Mouse (Mus musculus) fibroblast of lung, adult 2 months (primary cell): Measurements from ENCODE around the gene Irf6.
A peak's percentile ranks its signal among the peaks of the same experiment; 100 is the strongest.

Experiments
- DNase-seq: peaks from one replicate; pipeline ENCODE4 v3.0.0-alpha.2; 2011; ENCODE audit warnings: low read depth

The Irf6 gene

DNA sequence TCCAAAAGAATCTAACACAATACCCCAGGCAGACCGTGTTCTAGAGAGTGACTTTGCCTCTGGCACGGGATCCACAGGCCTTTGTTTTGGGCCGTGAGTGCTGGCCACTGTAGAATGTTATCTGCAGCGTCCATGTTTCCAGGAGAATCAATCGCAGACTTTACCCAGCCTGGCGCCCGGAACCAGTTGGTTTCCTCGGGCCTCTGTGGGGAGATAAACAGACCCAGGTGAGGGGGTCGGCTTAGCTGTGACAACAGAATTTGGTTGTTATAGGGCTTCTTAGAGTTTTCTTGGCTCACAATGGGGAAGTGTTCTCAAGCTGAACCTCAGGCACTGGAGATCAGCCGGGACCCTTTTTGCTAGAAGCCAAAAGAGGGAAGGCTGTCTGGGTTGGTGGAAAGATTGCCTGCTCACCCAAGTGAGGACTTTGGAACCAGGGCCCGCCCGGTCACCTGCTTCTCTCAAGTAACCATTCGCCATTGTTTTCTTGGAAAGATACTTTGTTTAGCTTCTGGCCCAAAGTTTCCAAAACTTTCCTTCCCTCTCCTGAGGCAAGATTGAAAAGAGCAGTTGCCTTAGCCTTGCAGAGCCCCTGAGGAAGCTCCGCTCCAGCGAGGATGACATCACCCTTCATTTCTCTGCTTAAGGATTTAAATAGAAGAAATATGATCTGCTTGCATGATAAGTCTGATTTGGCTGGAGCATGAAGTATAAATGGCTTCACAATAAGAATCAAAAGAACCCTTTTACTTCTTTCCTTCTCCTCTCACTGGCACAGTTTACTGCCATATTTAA lies 3.6 kb downstream of the Irf6 start:
- no peak for DNase-seq

DNA sequence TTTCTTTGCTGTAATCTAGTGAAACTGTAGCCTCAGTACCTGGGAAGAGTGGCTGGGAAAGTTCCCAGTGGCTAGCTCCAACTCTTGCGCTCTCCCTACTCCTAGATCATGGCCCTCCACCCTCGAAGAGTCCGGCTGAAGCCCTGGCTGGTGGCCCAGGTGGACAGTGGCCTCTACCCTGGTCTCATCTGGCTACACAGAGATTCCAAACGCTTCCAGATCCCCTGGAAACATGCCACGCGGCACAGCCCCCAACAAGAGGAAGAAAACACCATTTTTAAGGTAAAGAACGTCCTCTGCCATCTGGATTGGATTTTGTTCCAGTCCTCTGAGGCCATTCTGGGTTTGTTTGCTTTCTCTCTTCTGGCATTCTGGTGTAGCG lies 4.2 kb downstream of the Irf6 start:
- DNase-seq: no peak

DNA sequence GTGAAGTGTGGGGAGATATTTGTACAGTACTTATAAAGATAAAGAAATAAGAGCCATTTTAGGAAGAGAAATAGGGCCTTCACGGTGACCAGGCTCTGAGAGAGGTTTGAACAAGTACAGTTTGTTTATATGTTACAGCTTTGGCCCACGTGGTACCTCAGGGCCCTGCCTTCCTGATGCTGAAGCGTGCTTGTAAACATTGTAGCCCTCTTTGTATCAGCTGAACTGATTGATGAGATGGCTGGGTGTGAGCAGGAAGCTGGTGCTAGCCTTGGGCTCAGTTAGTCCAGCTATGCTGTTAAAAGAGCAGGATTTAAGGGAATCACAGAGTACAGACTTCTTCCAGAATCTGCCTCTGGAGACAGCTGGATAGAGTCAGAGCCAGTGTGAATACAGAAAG lies 6.3 kb downstream of the Irf6 start:
- no peak for DNase-seq

DNA sequence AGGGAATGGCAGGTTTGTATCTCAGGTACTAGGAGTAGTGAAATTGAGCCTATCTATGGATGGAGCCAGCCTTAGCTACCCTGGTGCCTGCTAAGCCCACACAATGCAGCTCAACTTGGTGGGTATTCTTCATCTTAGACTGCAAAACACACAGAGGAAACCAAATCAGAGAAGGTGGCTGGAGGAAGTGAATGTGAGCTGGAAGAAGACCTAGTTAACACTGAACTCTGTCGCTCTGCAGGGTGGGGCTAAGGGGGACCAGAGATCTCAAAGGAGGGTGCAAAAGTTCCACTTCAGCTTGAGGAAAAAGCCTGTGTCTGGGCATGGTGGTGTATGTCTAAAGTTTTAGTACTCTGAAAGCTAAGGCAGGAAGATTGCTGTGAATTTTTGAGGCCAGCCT lies 6.7 kb downstream of the Irf6 start:
- DNase-seq: no peak

DNA sequence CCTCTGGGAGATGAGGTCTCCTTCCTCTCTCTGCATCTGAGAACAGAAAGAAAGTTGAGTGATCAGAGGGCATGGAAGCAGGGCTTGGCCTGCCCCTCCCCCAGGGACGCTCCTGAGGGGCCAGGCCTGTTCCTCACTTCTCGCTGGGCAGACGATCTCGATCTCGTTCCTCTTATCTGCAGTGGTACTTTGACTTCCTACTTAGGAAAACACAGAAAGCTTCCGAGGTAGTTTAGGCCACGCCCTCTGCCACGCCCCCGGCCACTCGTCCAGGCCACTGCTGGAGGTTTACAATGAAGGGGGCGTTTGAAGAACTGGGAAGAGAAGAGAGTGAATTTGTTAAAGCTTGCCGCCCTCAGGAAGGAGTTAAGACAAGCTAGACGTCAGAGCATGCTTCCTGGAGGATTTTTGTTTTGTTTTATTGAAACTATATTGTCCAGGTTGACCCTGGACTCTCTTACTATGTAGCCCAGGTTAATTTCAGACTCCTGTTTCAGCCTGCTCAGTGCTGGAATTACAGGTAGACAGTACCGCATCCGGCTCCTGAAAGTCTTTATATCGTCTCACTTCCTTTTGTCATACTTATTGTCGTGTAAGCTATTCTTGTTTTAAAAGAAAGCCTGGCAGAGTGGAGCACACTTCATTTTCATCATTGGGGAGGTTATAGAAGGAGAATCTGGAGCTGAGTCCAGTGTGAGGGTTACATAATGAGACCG lies 7.6 kb downstream of the Irf6 start:
- no peak for DNase-seq

DNA sequence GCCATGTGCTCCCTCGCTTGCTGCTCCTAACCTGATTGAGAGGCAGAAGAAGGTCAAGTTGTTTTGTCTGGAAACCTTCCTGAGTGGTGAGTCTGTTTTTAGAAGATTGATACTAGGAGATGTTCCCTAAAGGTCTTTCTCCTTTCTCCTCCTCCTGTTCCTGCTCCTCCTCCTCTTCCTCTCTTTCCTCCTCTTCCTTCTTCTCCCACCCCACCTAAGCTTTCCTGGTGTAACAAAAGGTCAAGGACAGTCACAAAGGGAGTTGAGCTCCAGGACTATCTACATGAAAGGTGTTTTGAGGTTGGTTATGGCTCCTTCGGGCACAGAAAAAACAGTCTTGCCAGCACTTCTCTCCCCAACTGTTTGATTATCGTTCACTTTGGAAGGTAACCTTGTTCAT lies 14.8 kb downstream of the Irf6 start, which contains the start of gene A130010J15Rik:
TSS of gene A130010J15Rik (plus strand) at position 301 of the 400 bp plus-strand sequence.
- DNase-seq: no peak

DNA sequence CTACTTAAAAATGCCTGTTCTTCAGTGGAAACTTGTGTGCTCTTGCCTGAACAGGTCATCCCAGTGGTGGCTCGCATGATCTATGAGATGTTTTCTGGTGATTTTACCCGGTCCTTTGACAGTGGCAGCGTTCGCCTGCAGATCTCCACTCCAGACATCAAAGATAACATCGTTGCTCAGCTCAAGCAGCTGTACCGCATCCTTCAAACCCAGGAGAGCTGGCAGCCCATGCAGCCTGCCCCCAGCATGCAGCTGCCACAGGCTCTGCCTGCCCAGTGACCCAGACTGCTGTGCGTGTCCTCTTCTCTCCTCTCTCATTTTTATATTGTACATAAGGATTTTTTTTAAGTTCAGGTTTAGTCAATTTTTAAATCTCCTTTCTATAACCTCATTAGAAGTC lies 16.3 kb downstream of the Irf6 start:
- no peak for DNase-seq

DNA sequence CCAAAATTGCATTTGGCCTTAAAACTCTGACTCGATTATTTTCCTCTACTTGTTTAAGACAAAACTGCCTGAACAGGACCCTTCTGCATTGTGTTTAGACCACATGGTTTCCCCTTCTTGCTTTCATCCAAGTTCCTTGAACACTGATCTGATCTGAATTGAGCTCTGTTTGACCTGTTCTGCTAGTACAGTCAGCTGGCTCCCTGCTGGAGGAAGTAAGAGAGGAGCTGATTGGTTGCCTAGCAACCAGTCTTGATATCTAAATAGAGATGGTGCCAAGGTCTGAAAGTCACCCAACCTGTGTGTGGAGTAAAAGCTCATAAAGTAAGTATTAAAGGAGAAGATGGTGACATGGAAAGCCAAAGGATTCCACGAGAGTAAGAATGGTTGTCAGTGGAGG lies 16.9 kb downstream of the Irf6 start:
- no peak for DNase-seq

DNA sequence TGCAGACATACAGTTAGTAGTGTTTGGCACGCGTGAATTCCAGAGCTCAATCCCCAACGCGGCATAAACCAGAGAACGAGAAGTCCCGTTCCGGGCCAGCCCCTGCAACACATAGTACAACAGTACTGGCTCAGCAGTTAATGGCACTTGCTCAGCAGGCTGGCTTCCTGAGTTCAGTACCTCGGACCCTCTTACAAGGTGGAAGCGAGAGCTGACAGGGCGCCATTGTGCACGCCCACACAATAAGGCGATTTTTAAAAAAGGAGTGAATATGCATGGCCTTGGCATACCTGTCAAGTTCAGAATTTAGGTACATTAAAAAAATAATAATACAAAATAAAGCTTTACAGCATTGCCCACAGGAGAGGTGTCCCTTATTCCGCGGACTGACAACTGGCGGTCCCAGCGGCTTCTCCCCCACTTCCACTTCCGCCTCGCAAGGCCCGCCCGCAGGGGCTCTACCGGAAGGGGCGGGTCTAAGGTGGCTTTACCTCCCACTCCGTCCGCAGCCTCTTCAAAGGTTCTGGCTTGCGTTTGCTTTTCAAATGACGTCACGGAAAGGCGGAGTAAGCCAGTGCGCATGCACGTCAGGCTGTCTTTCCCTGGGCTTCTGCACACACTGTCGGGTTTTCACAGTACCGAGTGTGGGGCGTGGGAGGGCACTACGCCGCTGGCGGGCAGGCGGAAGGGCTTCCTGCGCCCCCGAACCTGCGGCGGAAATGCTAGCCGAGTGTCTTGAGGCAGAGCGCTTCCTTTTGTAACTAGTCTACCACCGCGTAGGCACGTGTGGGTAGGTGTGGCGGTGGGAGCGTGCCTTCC lies 20.3 kb downstream of the Irf6 start:
- DNase-seq: peak; percentile 98

DNA sequence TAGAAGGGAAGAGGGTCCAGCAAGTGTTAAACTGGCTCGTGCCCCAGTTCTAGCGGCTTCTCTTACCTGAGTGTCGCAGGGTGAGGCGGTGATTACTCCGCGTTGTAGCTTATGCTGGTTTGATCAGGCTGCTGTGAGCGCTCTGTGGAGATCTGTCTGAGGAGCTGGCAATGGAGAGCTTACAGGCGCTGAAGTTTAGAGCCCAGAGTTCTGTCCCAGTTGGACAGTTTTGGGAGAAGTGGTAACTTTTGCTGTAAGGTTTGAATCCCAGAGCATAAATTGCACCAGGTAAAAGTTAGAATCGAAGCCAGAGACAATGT lies 20.9 kb downstream of the Irf6 start:
- DNase-seq: no peak

DNA sequence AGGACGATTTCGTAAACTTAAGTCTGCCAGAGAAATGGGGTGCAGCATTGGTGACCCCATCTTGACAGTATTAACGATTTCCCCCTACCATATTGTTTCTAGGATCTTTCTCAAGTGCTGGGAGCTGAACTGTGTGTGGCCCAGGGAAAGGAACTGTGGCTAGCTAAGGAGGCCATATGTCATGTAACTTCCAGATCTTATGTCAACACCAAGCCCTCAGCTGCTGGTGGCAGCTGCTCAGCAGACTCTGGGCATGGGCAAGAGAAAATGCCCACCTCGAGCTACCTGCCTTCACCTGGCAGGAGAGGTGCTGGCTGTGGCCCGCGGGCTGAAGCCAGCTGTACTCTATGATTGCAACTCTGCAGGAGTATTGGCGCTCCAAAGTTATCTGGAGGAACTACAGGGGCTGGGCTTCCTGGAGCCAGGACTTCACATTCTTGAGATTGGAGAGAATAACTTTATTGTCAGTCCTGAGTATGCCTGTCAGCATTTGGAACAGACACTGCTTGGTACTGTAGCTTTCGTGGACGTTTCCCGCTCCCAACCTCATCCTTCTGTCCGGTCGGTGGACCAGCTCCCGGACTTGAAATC lies 21.3 kb downstream of the Irf6 start:
- no peak for DNase-seq

DNA sequence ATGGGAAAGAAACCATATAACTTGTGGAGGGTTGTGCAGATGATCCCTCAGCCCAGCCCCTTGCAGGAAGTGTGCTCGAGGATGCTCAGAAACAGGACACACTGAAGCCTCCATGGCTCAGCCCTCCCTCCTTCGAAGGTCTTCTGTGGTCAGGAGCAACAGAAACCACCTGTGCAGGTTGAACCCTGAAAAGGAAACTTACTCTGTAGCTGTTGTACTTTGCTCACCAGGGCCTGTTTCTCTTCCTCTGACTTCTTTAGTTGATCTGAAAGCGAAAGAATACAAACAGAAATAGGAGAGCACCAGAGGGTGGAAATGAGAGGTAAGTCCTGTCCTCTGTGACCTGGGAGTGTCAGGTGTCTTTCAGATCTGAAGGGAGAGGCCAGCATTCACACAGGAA lies 28.2 kb downstream of the Irf6 start:
- DNase-seq: no peak

DNA sequence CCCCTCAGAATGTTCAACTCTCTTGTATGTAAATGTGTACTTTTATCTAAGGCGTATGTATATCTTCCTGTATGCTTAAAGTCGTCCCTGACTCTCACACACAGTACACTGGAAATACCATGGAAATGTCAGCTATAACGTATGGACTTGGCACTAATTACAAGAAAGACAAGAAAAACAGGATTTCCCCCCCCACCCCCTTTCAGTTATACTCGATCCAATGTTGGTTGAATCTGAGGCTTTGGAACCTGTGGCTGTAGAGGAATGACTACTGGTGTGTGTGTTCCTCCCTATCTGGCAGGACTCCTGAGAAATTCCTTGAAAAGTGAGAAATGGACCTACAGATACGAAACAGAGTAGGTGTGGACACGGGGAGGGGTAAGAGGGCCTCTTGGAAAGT lies 35.3 kb downstream of the Irf6 start:
- DNase-seq: peak; percentile 53

DNA sequence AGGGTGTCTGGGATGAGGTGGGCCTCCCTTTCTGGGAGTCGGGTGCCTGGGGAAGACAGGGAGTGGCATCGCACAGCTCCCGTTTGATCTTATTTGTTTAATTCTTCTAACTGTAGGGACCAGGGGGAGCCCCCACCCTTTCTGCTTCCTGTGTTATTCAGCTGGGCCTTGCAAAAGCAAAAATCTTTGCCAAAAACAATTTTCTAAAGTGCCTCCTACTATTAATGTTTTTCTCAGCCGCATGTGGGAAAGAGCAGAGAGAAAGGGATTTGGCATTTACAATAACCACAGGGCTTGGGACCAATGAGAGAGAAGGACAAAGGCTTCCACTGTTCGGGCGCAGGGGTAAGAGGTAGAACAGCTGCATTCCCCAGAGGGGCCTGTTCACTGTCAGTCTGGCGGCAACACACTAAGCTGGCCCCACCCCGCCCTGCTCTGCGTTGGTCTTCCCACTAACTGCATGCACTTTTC lies 36.3 kb downstream of the Irf6 start:
- DNase-seq: peak; percentile 99

DNA sequence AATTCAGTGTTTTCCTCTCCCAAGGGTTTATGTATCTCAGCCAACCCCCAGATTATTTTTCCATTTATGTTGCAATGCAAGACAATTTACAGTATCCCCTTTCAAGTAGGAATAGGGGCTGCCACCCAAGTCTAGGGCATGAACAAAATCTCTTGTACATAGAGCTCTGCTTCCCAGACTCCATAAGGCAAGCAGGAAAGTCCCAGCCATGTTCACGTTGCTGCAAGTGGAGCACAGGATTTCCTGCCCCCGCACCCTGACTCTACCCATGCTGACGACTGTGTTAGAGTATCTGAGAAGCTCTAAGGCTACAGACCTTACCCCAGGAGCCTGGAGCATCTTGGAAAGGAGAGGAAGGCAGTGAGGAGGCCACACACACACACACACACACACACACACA lies 36.9 kb downstream of the Irf6 start:
- peak; percentile 89 for DNase-seq

DNA sequence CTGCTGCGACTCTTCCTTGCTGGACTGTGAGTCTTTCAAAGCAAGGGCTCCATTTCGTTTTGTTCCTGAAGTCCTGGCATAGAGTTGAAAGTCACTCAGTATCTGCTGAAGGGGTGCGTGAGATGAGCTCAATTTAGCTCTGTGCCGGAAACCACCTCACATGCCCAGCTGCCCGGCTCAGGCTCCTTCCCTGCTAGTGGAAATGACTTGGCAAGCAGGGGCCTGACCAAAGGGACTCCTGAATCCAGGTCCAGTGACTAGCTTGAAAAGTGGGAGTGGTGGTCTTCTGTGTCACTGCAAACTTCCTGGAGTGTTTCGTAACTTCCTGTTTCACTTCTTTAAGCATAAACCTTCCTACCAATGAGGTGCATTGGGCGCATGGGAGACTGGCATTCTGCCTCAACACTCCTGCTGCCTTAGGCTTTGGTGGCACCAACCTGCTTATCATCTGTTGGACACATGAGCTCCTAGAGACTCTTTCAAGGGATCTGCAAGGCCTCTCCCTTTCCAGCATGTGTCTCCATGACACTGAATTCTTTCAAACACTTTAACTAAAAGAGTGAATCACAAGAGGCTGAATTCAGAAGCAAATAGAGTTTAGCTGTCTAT lies 38.9 kb downstream of the Irf6 start:
- DNase-seq: no peak

DNA sequence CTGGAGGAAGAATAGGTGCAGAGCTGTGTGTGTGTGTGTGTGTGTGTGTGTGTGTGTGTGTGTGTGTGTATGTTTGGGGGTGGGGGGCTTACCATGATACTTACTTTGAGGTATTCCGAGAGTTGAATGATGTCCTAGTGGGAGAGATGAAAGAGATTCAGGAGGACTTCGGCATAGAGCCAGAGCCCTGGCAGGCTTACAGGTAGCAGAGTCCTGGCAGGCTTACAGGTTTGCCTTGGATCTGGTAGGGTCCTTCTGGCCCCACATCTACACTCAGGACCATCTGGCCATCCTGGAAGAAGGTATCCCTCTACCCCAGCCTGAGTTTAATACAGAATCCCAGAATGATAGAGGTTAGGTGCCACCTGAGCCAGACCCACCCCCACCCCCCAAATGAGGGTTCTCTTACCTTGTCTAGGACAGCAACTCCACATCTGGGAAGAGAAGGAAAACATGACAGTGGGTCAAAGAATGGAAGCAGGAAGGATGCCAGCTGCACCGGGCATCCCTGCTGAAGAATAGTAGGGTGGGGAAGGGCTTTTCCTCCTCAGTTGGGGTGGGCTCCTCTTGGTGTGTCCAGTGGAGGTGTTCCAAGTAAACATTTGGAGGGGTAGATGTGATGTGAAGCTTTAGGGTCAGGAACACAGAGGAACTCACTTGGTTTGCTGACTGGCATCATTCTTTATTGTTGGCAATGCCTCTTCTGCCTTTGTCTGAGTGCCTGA lies 41.7 kb downstream of the Irf6 start:
- no peak for DNase-seq

DNA sequence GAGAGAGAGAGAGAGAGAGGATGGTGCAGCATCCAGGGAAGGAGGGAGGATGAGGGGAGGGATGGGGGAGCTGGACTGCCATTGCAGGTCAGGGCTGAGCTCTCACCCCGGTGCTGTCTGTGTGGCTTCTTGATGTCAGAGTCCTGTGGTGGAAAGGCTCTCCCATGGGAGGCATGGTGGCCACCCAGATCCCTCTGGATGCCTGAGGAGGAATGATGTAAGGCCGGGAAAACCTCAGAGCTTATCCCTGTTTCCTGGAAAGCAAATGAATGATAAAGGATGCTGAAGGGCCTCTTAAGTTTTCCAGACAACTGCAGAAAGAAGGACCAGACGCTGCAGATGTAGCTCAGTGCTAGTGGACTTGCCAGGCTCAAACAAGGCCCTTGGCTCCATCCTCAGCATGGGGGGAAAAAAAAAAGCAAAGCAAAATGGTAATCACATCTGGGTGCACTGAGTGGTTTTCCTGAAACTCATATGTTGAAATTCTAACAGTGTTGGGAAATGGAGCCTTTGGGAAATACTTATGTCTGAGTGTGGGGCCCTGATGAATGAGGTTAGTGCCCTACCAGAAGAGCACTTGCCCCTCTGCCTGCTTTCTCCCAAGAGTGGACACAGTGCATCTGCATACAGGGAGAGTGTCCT lies 42.4 kb downstream of the Irf6 start:
- DNase-seq: peak; percentile 71

DNA sequence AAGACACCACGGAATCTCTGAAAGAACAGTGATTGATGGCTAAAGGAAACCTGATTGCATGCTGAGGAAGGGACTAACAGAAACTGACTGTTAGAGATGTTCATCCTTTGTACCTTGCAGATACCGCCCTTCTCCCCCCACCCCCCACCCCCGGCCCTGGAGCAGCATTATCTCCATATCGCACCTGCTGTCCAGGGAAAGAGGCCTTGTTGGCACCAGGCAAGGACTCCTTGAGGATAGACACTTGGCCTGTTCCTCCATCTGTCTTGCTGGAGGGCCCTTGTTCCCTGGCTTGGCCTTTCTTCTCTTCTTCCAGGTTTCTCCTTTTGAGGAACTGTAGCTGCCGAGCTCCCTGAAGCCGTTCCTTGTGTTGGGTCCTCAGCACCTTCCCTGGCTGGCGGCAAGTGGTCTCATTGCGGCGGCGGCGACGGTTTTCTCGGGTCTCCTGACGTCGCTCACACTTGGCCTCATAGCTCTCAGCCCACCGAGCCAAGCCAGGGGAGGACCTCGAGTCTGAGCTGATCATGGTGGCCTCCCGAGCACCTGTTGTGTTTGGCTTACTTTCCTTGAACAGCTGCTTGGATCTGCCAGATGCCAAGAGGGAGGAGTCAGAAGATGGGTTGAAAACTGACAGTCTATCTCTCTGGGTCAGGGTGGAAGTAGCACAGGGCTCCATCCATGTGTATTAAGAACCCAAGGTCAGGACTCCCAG lies 44.7 kb downstream of the Irf6 start:
- no peak for DNase-seq

DNA sequence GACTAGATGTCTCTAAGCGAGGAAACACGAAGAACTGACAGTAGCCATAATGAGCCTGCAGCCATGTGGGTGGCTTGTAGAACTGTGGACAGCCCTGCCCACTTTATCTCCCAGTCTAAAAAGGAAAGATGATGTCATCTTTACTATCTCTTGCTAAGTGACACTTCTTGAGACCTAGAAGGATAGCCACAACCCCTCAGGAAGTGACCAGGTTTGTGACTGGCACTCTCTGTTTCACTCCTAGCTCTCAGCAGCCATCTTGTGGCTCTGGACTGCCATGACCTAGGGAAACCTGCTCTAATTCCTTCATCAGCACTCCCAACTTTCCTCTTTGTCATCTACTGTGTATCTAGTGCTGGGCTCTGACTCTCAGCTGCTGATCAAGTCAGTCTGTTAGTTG lies 45.4 kb downstream of the Irf6 start:
- DNase-seq: no peak
